Mouse (Mus musculus) limb, embryonic 11.5 days (tissue): ENCODE measurements around the gene Ttbk1. TPM values are rescaled to one million over a fixed set of nuclear protein-coding genes. Genes with fewer than 3 reads are reported as not detected.

Experiments
- ATAC-seq: fragments of 200-750 bp; cut with Nextera tagmentation; 2 replicates; pipeline ENCODE4 v1.8.0; 2017; ENCODE audit warnings: low read depth; ENCODE audit not compliant: insufficient number of reproducible peaks, low FRiP score, low TSS enrichment
- DNase-seq: peaks from one replicate; pipeline ENCODE4 v3.0.0-alpha.2; 2015; ENCODE audit warnings: low spot score
- H3K27ac ChIP-seq: fragments of 300-500 bp; sonication (generic); replicated peaks from 2 replicates; pipeline ENCODE4 v1.5.1; 2014; ENCODE audit warnings: low read depth, mild to moderate bottlenecking, low read length
- H3K27me3 ChIP-seq: fragments of 300-500 bp; sonication (generic); 2 replicates; pipeline ENCODE4 v1.6.1; 2014; ENCODE audit warnings: mild to moderate bottlenecking, low read length, mixed read lengths; ENCODE audit not compliant: control insufficient read depth, insufficient read depth
- H3K36me3 ChIP-seq: fragments of 300-500 bp; sonication (generic); 2 replicates; pipeline ENCODE4 v1.6.1; 2014; ENCODE audit warnings: mild to moderate bottlenecking, low read length, moderate library complexity, mixed read lengths; ENCODE audit not compliant: control insufficient read depth, insufficient read depth
- H3K4me1 ChIP-seq: fragments of 300-500 bp; sonication (generic); 2 replicates; pipeline ENCODE4 v1.6.1; 2014; ENCODE audit warnings: low read length, mixed read lengths; ENCODE audit not compliant: control insufficient read depth, insufficient read depth
- H3K4me2 ChIP-seq: fragments of 300-500 bp; sonication (generic); 2 replicates; pipeline ENCODE4 v1.6.1; 2014; ENCODE audit warnings: low read depth, mild to moderate bottlenecking, moderate library complexity; ENCODE audit not compliant: severe bottlenecking
- H3K4me3 ChIP-seq: fragments of 300-500 bp; sonication (generic); 2 replicates; pipeline ENCODE4 v1.5.1; 2014; ENCODE audit warnings: low read depth, low read length
- H3K9ac ChIP-seq: fragments of 300-500 bp; sonication (generic); 2 replicates; pipeline ENCODE4 v1.6.1; 2014; ENCODE audit warnings: mild to moderate bottlenecking, low read length
- H3K9me3 ChIP-seq: fragments of 300-500 bp; sonication (generic); 2 replicates; pipeline ENCODE4 v1.6.1; 2016; ENCODE audit warnings: low read length; ENCODE audit not compliant: control insufficient read depth
- WGBS: fragments of 180-500 bp; shearing (Covaris S2); extraction: QIAGEN DNeasy Blood & Tissue Kit; methylation state at CpG from one replicate; pipeline ENCODE4 v1.1.7; 2014; 5-methylcytosine and 5-hydroxymethylcytosine counted together
- polyA plus RNA-seq: library from polyadenylated mRNA; unstranded; fragments of >200 nt; fragmentation: Nextera tagmentation; extraction: Ambion mirVana; gene quantifications from 2 replicates; pipeline ENCODE4 v1.2.1, GENCODE M21; 2014

Ttbk1 gene
- polyA plus RNA-seq, 1 experiment from 2014 or later: 0.27 TPM

- Histone ChIP-seq H3K36me3 (no peaks in the 10 kb centered on the region), H3K27ac (no peak overlapping the region), H3K9ac (no peak overlapping the region)
Measured at GRCm38 (mm10) chr17:46419717-46420116, 67.8 kb downstream of the Ttbk1 start.

GRCm38 (mm10) chr17:46418628-46419027 is 68.8 kb downstream of the Ttbk1 start:
- Histone ChIP-seq H3K4me1 (no peaks in the 10 kb centered on the region), H3K36me3 (no peaks in the 10 kb centered on the region), H3K9ac (no peak overlapping the region), H3K4me2 (no peak overlapping the region), H3K9me3 (no peaks in the 10 kb centered on the region), H3K27me3 (no peaks in the 10 kb centered on the region), H3K27ac (no peak overlapping the region), H3K4me3 (no peak overlapping the region)
- ATAC-seq (no peak), DNase-seq (no peak)
- 83% methylated on average over 5 of the region's 5 CpGs for WGBS

More at GRCm38 (mm10) chr17:46419717-46420116, 67.8 kb downstream of the Ttbk1 start:
- H3K4me1 ChIP-seq: no peaks in the 10 kb centered on the region
- ATAC-seq: no peak
- DNase-seq: no peak
- no peaks in the 10 kb centered on the region for H3K9me3 ChIP-seq
- H3K27me3 ChIP-seq: no peaks in the 10 kb centered on the region
- H3K4me3 ChIP-seq: no peak overlapping the region
- no peak overlapping the region for H3K4me2 ChIP-seq

GRCm38 (mm10) chr17:46408478-46408877 is 79.0 kb downstream of the Ttbk1 start:
- no peaks in the 10 kb centered on the region for H3K4me1 ChIP-seq
- no peak for DNase-seq
- no peak for ATAC-seq
- no peak overlapping the region for H3K27ac ChIP-seq
- 50% methylated on average over 3 of the region's 3 CpGs for WGBS
- H3K36me3 ChIP-seq: peaks cover 9% of the 10 kb centered on the region; the same call in 1 of the 2 replicates
- no peak overlapping the region for H3K9ac ChIP-seq
- no peak overlapping the region for H3K4me3 ChIP-seq
- H3K27me3 ChIP-seq: no peaks in the 10 kb centered on the region
- no peak overlapping the region for H3K4me2 ChIP-seq
- no peaks in the 10 kb centered on the region for H3K9me3 ChIP-seq

GRCm38 (mm10) chr17:46394631-46395030 is 92.8 kb downstream of the Ttbk1 start:
- 86% methylated on average over 1 of the region's 1 CpGs for WGBS
- Histone ChIP-seq H3K27me3 (no peaks in the 10 kb centered on the region), H3K9me3 (no peaks in the 10 kb centered on the region), H3K4me2 (no peak overlapping the region), H3K36me3 (peaks cover 5% of the 10 kb centered on the region; the same call in 1 of the 2 replicates), H3K4me3 (no peak overlapping the region), H3K4me1 (no peaks in the 10 kb centered on the region), H3K27ac (no peak overlapping the region), H3K9ac (no peak overlapping the region)
- ATAC-seq: no peak
- DNase-seq: no peak

GRCm38 (mm10) chr17:46393012-46393411 is 94.5 kb downstream of the Ttbk1 start:
- ATAC-seq (no peak), DNase-seq (peak; percentile 63)
- H3K27me3 ChIP-seq: no peaks in the 10 kb centered on the region
- no peak overlapping the region for H3K27ac ChIP-seq
- peaks cover 2% of the 10 kb centered on the region for H3K36me3 ChIP-seq
- H3K9ac ChIP-seq: no peak overlapping the region
- no peaks in the 10 kb centered on the region for H3K9me3 ChIP-seq
- no peak overlapping the region for H3K4me3 ChIP-seq
- H3K4me1 ChIP-seq: no peaks in the 10 kb centered on the region
- WGBS: 56% methylated on average over 2 of the region's 2 CpGs
- no peak overlapping the region for H3K4me2 ChIP-seq

Other genes with a start within 250 kb of the Ttbk1 start
- 123 and 124 TPM in 2 replicates for gene Polr1c, start 239.6 kb downstream of the Ttbk1 start, polyA plus RNA-seq
- 64.0 and 76.9 TPM in 2 replicates for gene Yipf3, start 239.6 kb downstream of the Ttbk1 start, polyA plus RNA-seq
- 0.69 and 0.72 TPM in 2 replicates for gene Lrrc73, start 234.1 kb downstream of the Ttbk1 start, polyA plus RNA-seq
- 53.1 and 54.3 TPM in 2 replicates for gene Tjap1, start 204.6 kb downstream of the Ttbk1 start, polyA plus RNA-seq
- 1.1 and 1.3 TPM in 2 replicates for gene Dlk2, start 190.3 kb downstream of the Ttbk1 start, polyA plus RNA-seq
- gene Abcc10, start 159.3 kb downstream of the Ttbk1 start, polyA plus RNA-seq: 5.0 and 5.8 TPM in 2 replicates
- 16.1 and 17.0 TPM in 2 replicates for gene Zfp318, start 103.9 kb downstream of the Ttbk1 start, polyA plus RNA-seq
- 0.31 TPM in 1 of 2 replicates, not detected in the other for gene Crip3, start 58.7 kb downstream of the Ttbk1 start, polyA plus RNA-seq
- gene Slc22a7, start 49.2 kb downstream of the Ttbk1 start, polyA plus RNA-seq: not detected in 2 replicates
- gene Dnph1, start 9.0 kb upstream of the Ttbk1 start, polyA plus RNA-seq: 59.7 and 62.3 TPM in 2 replicates
- gene Cul9, start 58.7 kb upstream of the Ttbk1 start, polyA plus RNA-seq: 3.8 and 3.9 TPM in 2 replicates
- 8.3 and 9.8 TPM in 2 replicates for gene Srf, start 68.5 kb upstream of the Ttbk1 start, polyA plus RNA-seq
- gene Ptk7, start 141.8 kb upstream of the Ttbk1 start, polyA plus RNA-seq: 50.3 and 60.4 TPM in 2 replicates
- 23.8 and 25.7 TPM in 2 replicates for gene Klc4, start 158.3 kb upstream of the Ttbk1 start, polyA plus RNA-seq
- 106 and 126 TPM in 2 replicates for gene Mrpl2, start 158.6 kb upstream of the Ttbk1 start, polyA plus RNA-seq
- 34.6 and 36.3 TPM in 2 replicates for gene Cul7, start 162.7 kb upstream of the Ttbk1 start, polyA plus RNA-seq
- gene Rrp36, start 186.7 kb upstream of the Ttbk1 start, polyA plus RNA-seq: 59.8 and 61.3 TPM in 2 replicates
- gene Mea1, start 191.1 kb upstream of the Ttbk1 start, polyA plus RNA-seq: 153 and 160 TPM in 2 replicates
- 117 and 121 TPM in 2 replicates for gene Klhdc3, start 193.2 kb upstream of the Ttbk1 start, polyA plus RNA-seq
- gene Ppp2r5d, start 217.4 kb upstream of the Ttbk1 start, polyA plus RNA-seq: 122 and 135 TPM in 2 replicates
- gene Pex6, start 223.8 kb upstream of the Ttbk1 start, polyA plus RNA-seq: 18.1 and 18.5 TPM in 2 replicates
- gene Gnmt, start 241.5 kb upstream of the Ttbk1 start, polyA plus RNA-seq: 0.35 TPM in 1 of 2 replicates, not detected in the other